Mouse (Mus musculus): ENCODE measurements around the gene Foxn4. TPM values are rescaled to one million over a fixed set of nuclear protein-coding genes. Genes with fewer than 3 reads are reported as not detected.
A peak's percentile ranks its signal among the peaks of the same experiment; 100 is the strongest.

Gene Foxn4
- polyA plus RNA-seq, 1 experiment from 2014 or later, result not detected

GRCm38 (mm10) chr5:114226051-114226450 is 47.6 kb downstream of the Foxn4 start:
- H3K36me3 ChIP-seq (ENCODE audit: control insufficient read depth, insufficient read depth, low read length), result no peaks in the 10 kb centered on the region
- no peak overlapping the region for H3K4me2 ChIP-seq (replicated peaks; ENCODE audit: low read depth)
- WGBS, result 91% methylated on average over 7 of the region's 7 CpGs
- H3K9me3 ChIP-seq (ENCODE audit: control insufficient read depth, low read length), result peaks cover 5% of the 10 kb centered on the region; the same call in 1 of the 2 replicates
- H3K4me1 ChIP-seq (replicated peaks; ENCODE audit: control insufficient read depth, insufficient read depth), result no peaks in the 10 kb centered on the region
- no peak overlapping the region for H3K9ac ChIP-seq (ENCODE audit: low read length)
- H3K4me3 ChIP-seq (ENCODE audit: low read depth, low read length), result no peak overlapping the region
- DNase-seq (ENCODE audit: low spot score) (no peak), ATAC-seq (ENCODE audit: low FRiP score, low TSS enrichment) (no peak)
- no peak overlapping the region for H3K27ac ChIP-seq (replicated peaks)
- no peaks in the 10 kb centered on the region for H3K27me3 ChIP-seq (ENCODE audit: control insufficient read depth, insufficient read depth, low read length)
- TF ChIP-seq EP300 (optimal IDR thresholded peaks at IDR 0.05) (no peak), CTCF (IDR thresholded peaks at IDR 0.05; ENCODE audit: low read depth) (no peak)

- Histone ChIP-seq H3K4me2 (replicated peaks; ENCODE audit: low read depth) (no peak overlapping the region), H3K27ac (replicated peaks) (no peak overlapping the region), H3K9ac (ENCODE audit: low read length) (no peak overlapping the region), H3K36me3 (ENCODE audit: control insufficient read depth, insufficient read depth, low read length) (no peaks in the 10 kb centered on the region; the same call in 1 of the 2 replicates), H3K9me3 (ENCODE audit: control insufficient read depth, low read length) (no peaks in the 10 kb centered on the region), H3K4me1 (replicated peaks; ENCODE audit: control insufficient read depth, insufficient read depth) (no peaks in the 10 kb centered on the region), H3K27me3 (ENCODE audit: control insufficient read depth, insufficient read depth, low read length) (no peaks in the 10 kb centered on the region), H3K4me3 (ENCODE audit: low read depth, low read length) (no peak overlapping the region)
- no peak for ATAC-seq (ENCODE audit: low FRiP score, low TSS enrichment)
- no peak for DNase-seq (ENCODE audit: low spot score)
- no peak for TF ChIP-seq CTCF (IDR thresholded peaks at IDR 0.05; ENCODE audit: low read depth)
- no peak for TF ChIP-seq EP300 (optimal IDR thresholded peaks at IDR 0.05)
- whole genome bisulfite sequencing, result 77% methylated on average over 14 of the region's 14 CpGs
Observed at GRCm38 (mm10) chr5:114218771-114219170, 54.8 kb downstream of the Foxn4 start.

GRCm38 (mm10) chr5:114213183-114213582 is 60.4 kb downstream of the Foxn4 start:
- Histone ChIP-seq H3K9me3 (ENCODE audit: control insufficient read depth, low read length) (no peaks in the 10 kb centered on the region), H3K4me3 (ENCODE audit: low read depth, low read length) (no peak overlapping the region), H3K4me1 (replicated peaks; ENCODE audit: control insufficient read depth, insufficient read depth) (no peaks in the 10 kb centered on the region), H3K27me3 (ENCODE audit: control insufficient read depth, insufficient read depth, low read length) (no peaks in the 10 kb centered on the region), H3K27ac (replicated peaks) (no peak overlapping the region), H3K9ac (ENCODE audit: low read length) (no peak overlapping the region), H3K4me2 (replicated peaks; ENCODE audit: low read depth) (no peak overlapping the region), H3K36me3 (ENCODE audit: control insufficient read depth, insufficient read depth, low read length) (peaks cover 2% of the 10 kb centered on the region; the same call in 1 of the 2 replicates)
- 56% methylated on average over 10 of the region's 10 CpGs for WGBS
- ATAC-seq (ENCODE audit: low FRiP score, low TSS enrichment), result no peak
- TF ChIP-seq EP300 (optimal IDR thresholded peaks at IDR 0.05), result no peak
- TF ChIP-seq CTCF (IDR thresholded peaks at IDR 0.05; ENCODE audit: low read depth), result no peak
- peak; percentile 26 for DNase-seq (ENCODE audit: low spot score)

GRCm38 (mm10) chr5:114206158-114206557 is 67.4 kb downstream of the Foxn4 start:
- Histone ChIP-seq H3K27me3 (ENCODE audit: control insufficient read depth, insufficient read depth, low read length) (no peaks in the 10 kb centered on the region), H3K4me2 (replicated peaks; ENCODE audit: low read depth) (no peak overlapping the region), H3K27ac (replicated peaks) (no peak overlapping the region), H3K4me1 (replicated peaks; ENCODE audit: control insufficient read depth, insufficient read depth) (no peaks in the 10 kb centered on the region), H3K4me3 (ENCODE audit: low read depth, low read length) (no peak overlapping the region), H3K36me3 (ENCODE audit: control insufficient read depth, insufficient read depth, low read length) (no peaks in the 10 kb centered on the region), H3K9ac (ENCODE audit: low read length) (no peak overlapping the region), H3K9me3 (ENCODE audit: control insufficient read depth, low read length) (no peaks in the 10 kb centered on the region)
- DNase-seq (ENCODE audit: low spot score) (no peak), ATAC-seq (ENCODE audit: low FRiP score, low TSS enrichment) (no peak)
- 76% methylated on average over 2 of the region's 2 CpGs for WGBS
- TF ChIP-seq CTCF (IDR thresholded peaks at IDR 0.05; ENCODE audit: low read depth) (no peak), EP300 (optimal IDR thresholded peaks at IDR 0.05) (no peak)

Other genes with a start within 250 kb of the Foxn4 start
- gene Usp30, start 208.3 kb downstream of the Foxn4 start, polyA plus RNA-seq (2015; fragmentation: Nextera tagmentation; extraction: Ambion mirVana), result 5.3 and 5.7 TPM in 2 replicates
- gene Svop, start 182.2 kb downstream of the Foxn4 start, polyA plus RNA-seq (2015; fragmentation: Nextera tagmentation; extraction: Ambion mirVana), result 1.1 and 1.2 TPM in 2 replicates
- gene Alkbh2, start 145.6 kb downstream of the Foxn4 start, polyA plus RNA-seq (2015; fragmentation: Nextera tagmentation; extraction: Ambion mirVana), result 6.2 and 6.9 TPM in 2 replicates
- gene Ung, start 143.4 kb downstream of the Foxn4 start, polyA plus RNA-seq (2015; fragmentation: Nextera tagmentation; extraction: Ambion mirVana), result 15.1 and 16.2 TPM in 2 replicates
- 1.3 and 1.4 TPM in 2 replicates for gene Acacb, start 127.3 kb downstream of the Foxn4 start, polyA plus RNA-seq (2015; fragmentation: Nextera tagmentation; extraction: Ambion mirVana)
- gene Myo1h, start 15.4 kb upstream of the Foxn4 start, polyA plus RNA-seq (2015; fragmentation: Nextera tagmentation; extraction: Ambion mirVana), result 3.0 and 3.8 TPM in 2 replicates
- gene Kctd10, start 106.7 kb upstream of the Foxn4 start, polyA plus RNA-seq (2015; fragmentation: Nextera tagmentation; extraction: Ambion mirVana), result 93.4 and 96.4 TPM in 2 replicates
- gene Ube3b, start 106.8 kb upstream of the Foxn4 start, polyA plus RNA-seq (2015; fragmentation: Nextera tagmentation; extraction: Ambion mirVana), result 19.4 and 20.9 TPM in 2 replicates
- gene Mmab, start 170.3 kb upstream of the Foxn4 start, polyA plus RNA-seq (2015; fragmentation: Nextera tagmentation; extraction: Ambion mirVana), result 11.4 and 12.4 TPM in 2 replicates
- 60.1 and 64.4 TPM in 2 replicates for gene Mvk, start 170.5 kb upstream of the Foxn4 start, polyA plus RNA-seq (2015; fragmentation: Nextera tagmentation; extraction: Ambion mirVana)